Mouse (Mus musculus): Measurements from ENCODE around the gene Pdp2. TPM values are rescaled to one million over a fixed set of nuclear protein-coding genes. Genes with fewer than 3 reads are reported as not detected.
"Not testable (repeated sequence)": the region's sequence is repeated elsewhere in the genome, so short reads cannot be mapped to it uniquely, and the experiment has no call there.

The Pdp2 gene
- polyA plus RNA-seq, 1 experiment: 2.5 TPM

DNA sequence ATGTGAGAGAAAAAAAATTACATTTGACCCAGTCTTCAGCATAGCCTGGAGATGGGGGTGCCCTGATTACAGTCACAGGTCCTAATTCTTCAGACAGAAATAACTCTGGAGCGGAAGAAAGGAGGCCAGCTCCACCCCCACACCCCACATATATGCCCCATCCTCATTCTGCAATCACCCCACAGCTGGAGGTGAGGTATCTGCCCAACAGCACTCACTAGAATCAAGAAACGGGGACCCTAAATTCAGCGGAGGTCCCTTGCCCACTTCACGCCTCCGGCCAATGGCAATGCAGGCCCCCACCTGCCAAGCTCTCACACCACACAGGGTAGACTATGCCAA lies 25.8 kb upstream of the Pdp2 start:
- TF ChIP-seq CTCF (IDR thresholded peaks at IDR 0.05; ENCODE audit: control insufficient read depth, insufficient read depth, low read length): no peak
- WGBS: 93% methylated on average over 5 of the region's 5 CpGs

DNA sequence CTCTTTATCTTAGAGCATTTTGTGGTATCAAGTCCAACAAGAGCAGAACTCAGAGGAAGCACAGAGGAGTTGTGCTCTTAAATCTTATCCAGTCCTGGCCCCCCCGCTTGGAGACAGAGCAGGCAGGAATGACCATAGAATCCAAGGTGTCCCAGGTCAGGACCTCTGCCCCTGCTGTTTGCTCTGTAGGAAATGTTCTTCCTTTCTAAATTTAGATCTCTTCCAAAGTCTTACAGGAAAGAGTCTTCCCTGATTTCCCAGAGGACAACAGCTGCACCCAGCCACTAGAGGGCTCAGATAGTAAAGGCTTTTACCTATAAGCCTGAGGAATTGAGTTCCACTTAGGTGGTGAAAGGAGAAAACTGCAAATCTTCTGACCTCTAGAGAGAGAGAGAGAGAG lies 21.7 kb upstream of the Pdp2 start:
- TF ChIP-seq CTCF (IDR thresholded peaks at IDR 0.05; ENCODE audit: control insufficient read depth, insufficient read depth, low read length) (no peak), POLR2A (IDR thresholded peaks at IDR 0.05; ENCODE audit: borderline replicate concordance, control insufficient read depth, low read depth, low read length) (no peak)
- WGBS: 83% methylated on average over 1 of the region's 1 CpGs
- H3K27ac ChIP-seq (ENCODE audit: control insufficient read depth, insufficient read depth, low read depth, low read length, poor library complexity): no peak overlapping the region
- H3K4me3 ChIP-seq (replicated peaks; ENCODE audit: control insufficient read depth, low read depth, low read length): no peak overlapping the region
- no peaks in the 10 kb centered on the region for H3K4me1 ChIP-seq (ENCODE audit: control insufficient read depth, insufficient read depth, low read length)

More for the DNA sequence above, 25.8 kb upstream of the Pdp2 start:
- no peak overlapping the region for H3K4me3 ChIP-seq (replicated peaks; ENCODE audit: control insufficient read depth, low read depth, low read length)
- no peaks in the 10 kb centered on the region for H3K4me1 ChIP-seq (ENCODE audit: control insufficient read depth, insufficient read depth, low read length)
- H3K27ac ChIP-seq (ENCODE audit: control insufficient read depth, insufficient read depth, low read depth, low read length, poor library complexity): no peak overlapping the region

DNA sequence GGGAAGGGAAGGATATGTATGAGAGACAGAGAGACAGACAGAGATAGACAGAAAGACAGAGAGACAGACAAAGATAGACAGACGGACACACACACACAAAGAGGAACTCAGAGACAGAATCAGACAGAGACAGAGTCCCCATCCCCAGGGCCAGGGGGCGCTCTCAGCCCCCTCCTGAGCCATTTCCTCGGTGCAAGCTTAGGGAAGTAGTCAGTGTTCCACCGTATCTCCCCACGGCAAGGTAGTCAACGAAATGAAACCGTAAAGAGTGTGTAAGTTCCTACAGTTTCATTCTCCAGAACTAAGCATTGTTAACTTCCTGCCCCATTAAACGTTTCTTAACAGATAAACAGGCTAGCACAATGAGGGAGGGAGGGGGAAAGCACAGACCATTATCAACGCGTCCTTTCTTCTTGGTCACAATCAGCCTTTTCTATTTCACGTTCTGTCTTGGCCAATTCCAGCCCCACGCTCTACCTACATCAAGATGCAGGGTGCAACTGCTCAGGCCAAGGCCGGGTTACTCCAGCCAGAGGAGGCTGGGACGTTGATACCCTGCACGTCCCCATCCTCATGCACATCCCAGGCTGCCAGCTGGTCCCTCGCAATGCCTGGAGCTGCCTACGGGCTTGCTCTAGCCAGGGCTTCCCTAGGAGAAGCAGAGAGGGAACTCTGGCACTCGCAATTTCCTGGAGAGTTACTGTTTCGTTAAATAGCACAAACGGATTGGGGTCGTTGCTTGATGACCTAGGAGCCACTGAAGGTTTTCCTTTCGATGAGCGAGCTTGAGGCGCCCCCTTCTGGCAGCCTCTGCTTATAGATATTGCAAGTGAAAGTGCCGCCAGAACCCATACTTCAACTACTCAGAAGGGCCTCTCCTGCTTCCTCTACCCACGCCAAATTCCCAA lies 20.6 kb upstream of the Pdp2 start:
- peak overlapping the region; percentile 67 for H3K4me3 ChIP-seq (replicated peaks; ENCODE audit: control insufficient read depth, low read depth, low read length)
- 0 out of 2 replicates have a peak overlapping the region, but pooled peaks have one; percentile 0 for H3K27ac ChIP-seq (ENCODE audit: control insufficient read depth, insufficient read depth, low read depth, low read length, poor library complexity)
- no peaks in the 10 kb centered on the region for H3K4me1 ChIP-seq (ENCODE audit: control insufficient read depth, insufficient read depth, low read length)
- TF ChIP-seq CTCF (IDR thresholded peaks at IDR 0.05; ENCODE audit: control insufficient read depth, insufficient read depth, low read length) (peak; percentile 83), POLR2A (IDR thresholded peaks at IDR 0.05; ENCODE audit: borderline replicate concordance, control insufficient read depth, low read depth, low read length) (0 out of 2 replicates have a peak, but pooled peaks have one; percentile 11)
- under 1% methylated on average over 26 of the region's 26 CpGs for WGBS

DNA sequence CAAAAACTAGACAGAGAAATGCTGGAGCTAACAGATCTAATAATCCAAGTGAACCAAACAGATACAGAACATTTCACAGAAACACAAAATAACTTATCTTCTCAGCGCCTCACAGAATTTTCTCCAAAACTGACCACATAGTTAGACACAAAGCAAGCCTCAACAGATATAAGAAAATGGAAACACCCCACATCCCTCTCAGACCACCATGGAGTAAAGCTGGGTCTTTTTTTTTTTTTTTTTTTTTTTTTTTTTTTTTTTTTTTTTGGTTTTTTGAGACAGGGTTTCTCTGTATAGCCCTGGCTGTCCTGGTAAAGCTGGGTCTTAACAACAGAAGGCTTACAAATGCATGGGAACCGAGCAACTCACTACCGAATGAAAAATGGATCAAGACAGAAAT lies 14.4 kb upstream of the Pdp2 start:
- WGBS: 81% methylated on average over 3 of the region's 3 CpGs

DNA sequence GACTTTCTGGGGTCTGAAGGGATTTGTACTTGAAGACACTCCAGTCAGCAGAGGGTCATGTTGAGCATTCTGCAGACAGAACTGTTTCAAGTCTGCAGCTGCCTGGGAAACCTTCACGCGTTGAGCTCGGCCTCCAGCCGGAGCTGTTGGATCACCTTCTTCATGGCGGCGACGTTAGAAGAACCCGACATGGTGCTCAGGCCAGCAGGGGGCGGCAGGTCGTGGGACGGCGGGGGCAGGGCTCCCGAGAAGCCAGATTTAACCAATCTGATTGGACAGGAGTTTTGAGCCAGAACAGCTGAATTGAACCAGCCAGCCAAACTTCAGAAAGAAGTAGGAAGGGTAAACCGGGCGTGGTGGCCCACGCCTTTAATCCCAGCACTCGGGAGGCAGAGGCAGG lies 13.6 kb upstream of the Pdp2 start:
- not testable (repeated sequence) for H3K4me1 ChIP-seq (ENCODE audit: control insufficient read depth, insufficient read depth, low read length); H3K4me3 ChIP-seq (replicated peaks; ENCODE audit: control insufficient read depth, low read depth, low read length); H3K27ac ChIP-seq (ENCODE audit: control insufficient read depth, insufficient read depth, low read depth, low read length, poor library complexity)
- 82% methylated on average over 17 of the region's 17 CpGs for WGBS

More for the DNA sequence above, 14.4 kb upstream of the Pdp2 start:
- TF ChIP-seq CTCF (IDR thresholded peaks at IDR 0.05; ENCODE audit: control insufficient read depth, insufficient read depth, low read length) (no peak), POLR2A (IDR thresholded peaks at IDR 0.05; ENCODE audit: borderline replicate concordance, control insufficient read depth, low read depth, low read length) (no peak)
- no peak overlapping the region for H3K27ac ChIP-seq (ENCODE audit: control insufficient read depth, insufficient read depth, low read depth, low read length, poor library complexity)
- no peaks in the 10 kb centered on the region for H3K4me1 ChIP-seq (ENCODE audit: control insufficient read depth, insufficient read depth, low read length)
- H3K4me3 ChIP-seq (replicated peaks; ENCODE audit: control insufficient read depth, low read depth, low read length): no peak overlapping the region

DNA sequence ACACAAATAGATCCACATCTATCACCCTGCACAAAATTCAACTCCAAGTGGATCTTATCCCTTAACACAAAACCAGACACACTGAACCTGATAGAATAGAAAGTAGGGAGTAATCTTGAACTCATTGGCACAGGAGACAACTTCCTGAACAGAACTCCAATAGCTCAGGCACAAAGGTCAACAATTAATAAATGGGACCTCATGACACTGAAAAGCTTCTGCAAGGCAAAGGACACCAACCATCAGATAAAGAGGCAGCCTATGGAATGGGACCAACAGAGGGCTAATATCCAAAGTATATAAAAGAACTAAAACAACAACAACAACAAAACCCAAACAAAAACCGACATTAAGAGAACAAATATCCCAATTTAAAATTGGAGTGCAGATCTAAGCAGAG lies 6.7 kb upstream of the Pdp2 start:
- H3K4me3 ChIP-seq (replicated peaks; ENCODE audit: control insufficient read depth, low read depth, low read length): no peak overlapping the region
- WGBS: 49% methylated on average over 1 of the region's 1 CpGs
- no peaks in the 10 kb centered on the region for H3K4me1 ChIP-seq (ENCODE audit: control insufficient read depth, insufficient read depth, low read length)
- no peak overlapping the region for H3K27ac ChIP-seq (ENCODE audit: control insufficient read depth, insufficient read depth, low read depth, low read length, poor library complexity)
- TF ChIP-seq POLR2A (IDR thresholded peaks at IDR 0.05; ENCODE audit: borderline replicate concordance, control insufficient read depth, low read depth, low read length) (no peak), CTCF (IDR thresholded peaks at IDR 0.05; ENCODE audit: control insufficient read depth, insufficient read depth, low read length) (no peak)

DNA sequence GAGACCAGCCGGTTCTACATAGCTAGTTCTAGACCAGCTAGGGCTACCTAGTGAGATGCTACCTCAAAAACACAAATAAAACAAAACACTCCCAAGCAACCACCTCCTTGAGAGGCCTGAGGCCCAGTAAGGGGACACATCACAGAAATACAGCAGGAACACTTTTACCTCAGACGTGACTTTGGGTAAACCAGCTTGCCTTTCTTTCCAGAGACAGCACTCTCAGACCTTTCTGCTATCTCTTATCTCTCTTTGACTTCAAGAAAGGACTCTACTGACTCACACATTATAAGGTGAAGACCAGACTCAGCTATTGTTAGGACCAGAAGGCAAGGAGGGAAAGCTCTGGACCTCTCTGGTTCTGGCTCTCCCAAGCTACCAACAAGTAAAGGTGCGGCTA lies 967 bp upstream of the Pdp2 start:
- no peak overlapping the region for H3K27ac ChIP-seq (ENCODE audit: control insufficient read depth, insufficient read depth, low read depth, low read length, poor library complexity)
- H3K4me1 ChIP-seq (ENCODE audit: control insufficient read depth, insufficient read depth, low read length): no peaks in the 10 kb centered on the region
- H3K4me3 ChIP-seq (replicated peaks; ENCODE audit: control insufficient read depth, low read depth, low read length): no peak overlapping the region
- 92% methylated on average over 3 of the region's 3 CpGs for WGBS
- no peak for TF ChIP-seq POLR2A (IDR thresholded peaks at IDR 0.05; ENCODE audit: borderline replicate concordance, control insufficient read depth, low read depth, low read length)
- no peak for TF ChIP-seq CTCF (IDR thresholded peaks at IDR 0.05; ENCODE audit: control insufficient read depth, insufficient read depth, low read length)

DNA sequence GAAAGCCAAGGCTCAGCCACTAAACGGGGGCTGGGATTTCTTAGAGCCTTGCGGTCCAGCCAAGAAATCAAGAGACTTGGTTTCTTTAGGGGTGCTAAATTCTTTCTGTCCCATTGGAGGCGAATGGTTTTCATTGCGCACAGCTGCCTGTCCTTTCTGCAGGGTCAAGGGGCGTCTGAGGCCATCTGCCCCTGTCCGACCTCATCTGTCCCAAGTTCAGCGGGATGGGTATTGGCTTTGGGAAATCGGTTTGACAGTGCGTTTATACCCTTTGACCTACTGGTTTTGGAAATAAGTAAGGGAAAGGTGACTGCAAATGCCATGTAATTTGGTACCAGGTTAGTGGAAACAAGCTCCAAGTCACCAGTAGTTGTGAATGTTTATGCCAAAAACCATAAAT lies 605 bp downstream of the Pdp2 start:
- WGBS: 2% methylated on average over 9 of the region's 9 CpGs
- no peaks in the 10 kb centered on the region for H3K4me1 ChIP-seq (ENCODE audit: control insufficient read depth, insufficient read depth, low read length)
- peak overlapping the region; percentile 74 for H3K4me3 ChIP-seq (replicated peaks; ENCODE audit: control insufficient read depth, low read depth, low read length)
- H3K27ac ChIP-seq (ENCODE audit: control insufficient read depth, insufficient read depth, low read depth, low read length, poor library complexity): no peak overlapping the region
- TF ChIP-seq POLR2A (IDR thresholded peaks at IDR 0.05; ENCODE audit: borderline replicate concordance, control insufficient read depth, low read depth, low read length) (no peak), CTCF (IDR thresholded peaks at IDR 0.05; ENCODE audit: control insufficient read depth, insufficient read depth, low read length) (no peak)

DNA sequence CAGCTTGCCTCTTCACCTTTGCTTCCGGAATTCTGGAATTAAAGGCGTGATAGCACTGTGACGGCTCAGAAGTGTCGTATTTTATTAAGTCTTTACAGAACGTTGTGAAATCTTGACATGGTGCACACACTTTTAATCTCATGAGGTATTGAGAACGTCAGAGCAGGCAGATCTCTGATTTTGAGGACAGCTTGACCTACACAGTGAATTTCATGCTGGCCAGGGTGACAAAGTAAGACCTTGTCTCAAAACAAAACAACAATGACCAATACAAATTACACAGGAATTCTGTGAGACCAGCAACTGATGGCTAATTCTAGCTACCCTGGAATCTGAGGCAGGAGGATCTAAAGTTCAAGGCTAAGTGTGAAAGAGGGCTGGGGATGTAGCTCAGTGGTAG lies 1.3 kb downstream of the Pdp2 start:
- Histone ChIP-seq H3K4me1 (ENCODE audit: control insufficient read depth, insufficient read depth, low read length) (no peaks in the 10 kb centered on the region), H3K27ac (ENCODE audit: control insufficient read depth, insufficient read depth, low read depth, low read length, poor library complexity) (no peak overlapping the region), H3K4me3 (replicated peaks; ENCODE audit: control insufficient read depth, low read depth, low read length) (no peak overlapping the region)
- no peak for TF ChIP-seq CTCF (IDR thresholded peaks at IDR 0.05; ENCODE audit: control insufficient read depth, insufficient read depth, low read length)
- no peak for TF ChIP-seq POLR2A (IDR thresholded peaks at IDR 0.05; ENCODE audit: borderline replicate concordance, control insufficient read depth, low read depth, low read length)
- 71% methylated on average over 6 of the region's 6 CpGs for WGBS
